Mouse (Mus musculus) liver, adult 2 months (tissue): ENCODE measurements at regions not wholly inside any gene's neighbourhood (a gene's known extent, or its start where the extent isn't known, plus 50 kb on each side); places are given as distances from the start of the nearest gene placed in this dataset.
A peak's percentile ranks its signal among the peaks of the same experiment; 100 is the strongest.

ENCODE experiments used
- DNase-seq: peaks from one replicate; pipeline ENCODE4 v3.0.0-alpha.2; 2011; ENCODE audit warnings: low read depth, low spot score; ENCODE audit errors: extremely low read depth
- H3K27ac ChIP-seq: fragments of 200-500 bp; replicated peaks from 2 replicates; pipeline ENCODE4 v1.5.1; 2012; ENCODE audit warnings: low read depth, mild to moderate bottlenecking, control low read depth, inconsistent platforms, low read length; ENCODE audit not compliant: insufficient read depth
- H3K27me3 ChIP-seq: fragments of 200-500 bp; 2 replicates; pipeline ENCODE4 v1.6.1; 2012; ENCODE audit warnings: mild to moderate bottlenecking, moderate library complexity, low read length, inconsistent platforms; ENCODE audit not compliant: control insufficient read depth, insufficient read depth
- H3K36me3 ChIP-seq: fragments of 200-500 bp; 2 replicates; pipeline ENCODE4 v1.6.1; 2012; ENCODE audit warnings: low read length, inconsistent platforms; ENCODE audit not compliant: control insufficient read depth, insufficient read depth
- H3K4me1 ChIP-seq: fragments of 200-500 bp; 2 replicates; pipeline ENCODE4 v1.6.1; 2011; ENCODE audit warnings: low read length; ENCODE audit not compliant: control insufficient read depth, insufficient read depth
- H3K4me3 ChIP-seq: fragments of 200-500 bp; 2 replicates; pipeline ENCODE4 v1.5.1; 2011; ENCODE audit warnings: low read depth, mild to moderate bottlenecking, control low read depth, low read length, moderate library complexity; ENCODE audit not compliant: insufficient read depth
- H3K79me2 ChIP-seq: fragments of 200-500 bp; 2 replicates; pipeline ENCODE4 v1.6.1; 2012; ENCODE audit warnings: inconsistent platforms, mild to moderate bottlenecking, low read length, moderate library complexity; ENCODE audit not compliant: control insufficient read depth, insufficient read depth
- H3K9ac ChIP-seq: fragments of 200-500 bp; 2 replicates; pipeline ENCODE4 v1.6.1; 2012; ENCODE audit warnings: low read depth, mild to moderate bottlenecking, control low read depth, inconsistent platforms, low read length
- CTCF ChIP-seq: fragments of 200-500 bp; IDR thresholded peaks from 2 replicates; pipeline ENCODE4 v1.5.1; 2011; ENCODE audit warnings: low read depth, low read length, control low read depth
- POLR2A ChIP-seq: fragments of 200-500 bp; IDR thresholded peaks from 2 replicates; pipeline ENCODE4 v1.6.1; 2011; ENCODE audit warnings: low read length, control low read depth; ENCODE audit not compliant: insufficient read depth; ENCODE audit errors: extremely low read depth
- WGBS: fragments of 180-500 bp; shearing (Covaris S2); methylation state at CpG from one replicate; pipeline ENCODE4 v1.1.7; 2018; 5-methylcytosine and 5-hydroxymethylcytosine counted together

- Histone ChIP-seq H3K36me3 (no peaks in the 10 kb centered on the region), H3K9ac (no peak overlapping the region), H3K4me3 (no peak overlapping the region), H3K27me3 (no peaks in the 10 kb centered on the region), H3K4me1 (no peaks in the 10 kb centered on the region), H3K79me2 (no peaks in the 10 kb centered on the region), H3K27ac (no peak overlapping the region)
- no peak for TF ChIP-seq CTCF
- TF ChIP-seq POLR2A: no peak
- WGBS: 91% methylated on average over 1 of the region's 1 CpGs
- no peak for DNase-seq
Observed at GRCm38 (mm10) chr6:94759649-94760048, 59.7 kb upstream of the Lrig1 start.

GRCm38 (mm10) chr6:94756006-94756405 lies 56.0 kb upstream of the Lrig1 start:
- Histone ChIP-seq H3K27ac (no peak overlapping the region), H3K4me3 (no peak overlapping the region), H3K9ac (no peak overlapping the region), H3K36me3 (no peaks in the 10 kb centered on the region), H3K4me1 (no peaks in the 10 kb centered on the region), H3K27me3 (no peaks in the 10 kb centered on the region), H3K79me2 (no peaks in the 10 kb centered on the region)
- no peak for TF ChIP-seq CTCF
- TF ChIP-seq POLR2A: no peak
- WGBS: 91% methylated on average over 4 of the region's 4 CpGs
- DNase-seq: no peak

GRCm38 (mm10) chr6:94755297-94755831 lies 55.4 kb upstream of the Lrig1 start:
- 71% methylated on average over 13 of the region's 13 CpGs for WGBS
- Histone ChIP-seq H3K9ac (no peak overlapping the region), H3K4me1 (no peaks in the 10 kb centered on the region), H3K27ac (no peak overlapping the region), H3K36me3 (no peaks in the 10 kb centered on the region), H3K79me2 (no peaks in the 10 kb centered on the region), H3K4me3 (no peak overlapping the region), H3K27me3 (no peaks in the 10 kb centered on the region)
- no peak for TF ChIP-seq POLR2A
- no peak for TF ChIP-seq CTCF
- DNase-seq: no peak

DNA sequence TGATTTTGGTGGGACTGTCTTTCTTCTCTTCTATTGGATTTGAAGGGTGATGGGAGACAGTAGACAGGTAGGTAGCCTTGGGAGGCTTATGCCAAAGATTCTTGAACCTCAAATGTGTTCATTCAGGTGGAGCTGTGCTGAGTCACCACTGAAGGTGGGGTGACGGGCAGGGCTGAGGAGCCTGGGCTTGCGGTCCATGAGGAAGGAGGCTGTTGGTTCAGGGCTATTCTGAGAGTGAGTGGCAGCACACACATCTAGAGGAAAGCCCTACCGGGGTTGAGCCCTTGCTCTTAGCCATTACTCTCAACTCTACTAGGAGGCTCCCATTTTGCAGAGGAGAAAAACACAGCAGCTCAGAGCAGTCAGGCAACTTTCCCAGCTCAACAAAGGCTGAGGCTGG lies 54.6 kb upstream of the Lrig1 start:
- Histone ChIP-seq H3K4me3 (no peak overlapping the region), H3K4me1 (no peaks in the 10 kb centered on the region), H3K27me3 (no peaks in the 10 kb centered on the region), H3K9ac (no peak overlapping the region), H3K27ac (no peak overlapping the region), H3K36me3 (no peaks in the 10 kb centered on the region), H3K79me2 (no peaks in the 10 kb centered on the region)
- TF ChIP-seq CTCF (no peak), POLR2A (no peak)
- 86% methylated on average over 3 of the region's 3 CpGs for WGBS
- no peak for DNase-seq

DNA sequence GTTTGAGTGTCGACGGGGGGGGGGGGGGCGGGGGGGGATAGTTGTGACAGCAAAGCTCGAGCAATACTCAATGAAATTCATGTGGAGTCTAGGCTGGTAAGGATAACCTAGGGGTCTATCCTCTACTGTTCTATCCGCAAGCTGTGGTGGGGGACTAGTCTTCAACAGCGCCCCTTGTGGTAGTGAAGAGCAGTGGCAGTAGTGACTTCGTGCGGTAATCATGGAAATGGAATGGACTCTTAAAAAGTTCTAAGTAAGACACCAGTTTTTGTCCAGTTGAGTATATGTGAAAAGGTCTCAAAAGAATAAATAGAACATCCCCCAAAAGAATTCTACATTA lies 51.1 kb upstream of the Lrig1 start:
- no peak for DNase-seq
- Histone ChIP-seq H3K79me2 (no peaks in the 10 kb centered on the region), H3K36me3 (no peaks in the 10 kb centered on the region), H3K27me3 (no peaks in the 10 kb centered on the region), H3K4me1 (no peaks in the 10 kb centered on the region), H3K27ac (no peak overlapping the region), H3K9ac (no peak overlapping the region), H3K4me3 (no peak overlapping the region)
- TF ChIP-seq POLR2A: no peak
- peak; percentile 18; the same call in 1 of the 2 replicates for TF ChIP-seq CTCF
- 45% methylated on average over 8 of the region's 8 CpGs for WGBS

DNA sequence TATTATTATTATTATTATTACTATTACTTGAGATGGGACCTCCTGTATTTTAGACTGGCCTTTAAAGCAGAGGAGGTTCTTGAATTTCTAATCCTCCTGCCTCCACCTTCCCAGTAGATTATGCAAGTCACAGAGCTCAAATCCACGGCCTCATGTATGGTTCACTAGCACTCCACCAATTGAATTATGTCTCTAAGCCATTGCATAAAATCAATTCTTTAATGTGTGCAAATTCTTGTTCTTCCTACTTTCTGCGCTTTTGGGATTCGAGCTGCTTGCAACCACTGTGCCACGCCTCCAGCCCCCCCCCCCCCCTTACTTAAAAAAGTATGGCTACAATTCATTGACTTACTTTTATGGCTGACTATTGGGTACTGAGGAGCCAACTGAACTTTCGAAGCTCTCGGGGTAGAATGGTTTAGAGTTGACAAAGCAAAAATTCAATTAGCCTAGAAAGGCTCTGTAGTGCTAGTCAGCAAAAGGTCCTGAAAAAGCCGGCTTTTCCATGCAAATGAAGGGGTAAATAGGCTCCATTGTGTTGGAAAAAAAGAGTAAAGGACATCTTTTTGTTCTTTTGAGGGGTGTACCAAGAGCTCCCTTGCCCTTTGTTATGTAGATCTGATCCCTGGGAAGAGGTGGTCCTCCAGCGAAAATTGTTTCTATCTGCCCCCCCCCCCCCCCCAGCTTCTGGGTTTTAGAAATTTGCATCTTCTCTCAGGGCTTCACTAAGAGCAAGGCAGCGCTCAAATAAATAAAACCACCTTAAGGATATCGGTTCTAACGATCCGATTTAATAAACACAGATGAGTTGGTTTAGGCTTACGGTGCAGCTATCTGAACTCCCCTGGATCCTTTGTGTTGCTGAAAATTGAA lies 50.5 kb upstream of the Lrig1 start:
- H3K4me3 ChIP-seq: no peak overlapping the region
- no peaks in the 10 kb centered on the region for H3K4me1 ChIP-seq
- H3K27me3 ChIP-seq: no peaks in the 10 kb centered on the region
- no peak for DNase-seq
- H3K36me3 ChIP-seq: no peaks in the 10 kb centered on the region
- WGBS: 57% methylated on average over 13 of the region's 13 CpGs
- no peaks in the 10 kb centered on the region for H3K79me2 ChIP-seq
- no peak overlapping the region for H3K27ac ChIP-seq
- H3K9ac ChIP-seq: no peak overlapping the region
- no peak for TF ChIP-seq CTCF
- no peak for TF ChIP-seq POLR2A
